Mouse (Mus musculus): ENCODE measurements around the gene Pitpnm1. TPM values are rescaled to one million over a fixed set of nuclear protein-coding genes. Genes with fewer than 3 reads are reported as not detected.
"Not testable (repeated sequence)": the region's sequence is repeated elsewhere in the genome, so short reads cannot be mapped to it uniquely, and the experiment has no call there.

Gene Pitpnm1
- total RNA-seq, 2 experiments from 2014 or later, result 185 to 187 TPM

DNA sequence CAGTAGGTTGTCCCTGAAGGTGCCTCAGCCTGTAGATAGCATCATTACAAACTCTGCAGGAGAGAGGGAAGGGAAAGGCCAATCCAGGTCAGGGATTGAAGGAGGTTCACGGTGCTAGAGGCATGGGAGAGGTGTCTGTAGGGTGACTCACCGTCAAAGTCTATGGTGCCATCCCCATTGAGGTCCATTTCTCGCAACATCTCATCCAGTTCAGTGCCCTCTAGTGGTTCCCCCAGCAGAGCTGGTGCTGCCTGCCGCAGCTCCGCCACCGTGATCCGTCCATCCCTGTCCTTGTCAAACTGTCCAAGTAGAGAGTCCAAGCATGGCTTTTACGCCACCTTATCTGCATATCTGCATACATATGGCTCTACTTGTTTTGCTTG, 36.2 kb downstream of the Pitpnm1 start:
- intact Hi-C loops (cut with DNase I); DNase-seq: not testable (repeated sequence)

GRCm38 (mm10) chr19:4136463-4136862, 36.7 kb downstream of the Pitpnm1 start:
- intact Hi-C loops (cut with DNase I), result no loop called here
- DNase-seq, result no peak

- intact Hi-C loops (cut with DNase I), result no loop called here
- no peak for DNase-seq
These were observed 38.1 kb downstream of the Pitpnm1 start for GRCm38 (mm10) chr19:4137913-4138312.

GRCm38 (mm10) chr19:4139446-4139845, 39.6 kb downstream of the Pitpnm1 start, which contains the start of gene Gpr152:
Gene Gpr152 (plus strand): TSS chr19:4139787.
- DNase-seq, result no peak

GRCm38 (mm10) chr19:4140147-4140546, 40.3 kb downstream of the Pitpnm1 start:
- intact Hi-C loops (cut with DNase I), result no loop called here
- DNase-seq, result no peak

More at GRCm38 (mm10) chr19:4139446-4139845, 39.6 kb downstream of the Pitpnm1 start, which contains the start of gene Gpr152:
- intact Hi-C loops (cut with DNase I), result no loop called here

GRCm38 (mm10) chr19:4142416-4143173, 42.8 kb downstream of the Pitpnm1 start:
- DNase-seq, result peak; percentile 44
- intact Hi-C loops (cut with DNase I), result no loop called here

DNA sequence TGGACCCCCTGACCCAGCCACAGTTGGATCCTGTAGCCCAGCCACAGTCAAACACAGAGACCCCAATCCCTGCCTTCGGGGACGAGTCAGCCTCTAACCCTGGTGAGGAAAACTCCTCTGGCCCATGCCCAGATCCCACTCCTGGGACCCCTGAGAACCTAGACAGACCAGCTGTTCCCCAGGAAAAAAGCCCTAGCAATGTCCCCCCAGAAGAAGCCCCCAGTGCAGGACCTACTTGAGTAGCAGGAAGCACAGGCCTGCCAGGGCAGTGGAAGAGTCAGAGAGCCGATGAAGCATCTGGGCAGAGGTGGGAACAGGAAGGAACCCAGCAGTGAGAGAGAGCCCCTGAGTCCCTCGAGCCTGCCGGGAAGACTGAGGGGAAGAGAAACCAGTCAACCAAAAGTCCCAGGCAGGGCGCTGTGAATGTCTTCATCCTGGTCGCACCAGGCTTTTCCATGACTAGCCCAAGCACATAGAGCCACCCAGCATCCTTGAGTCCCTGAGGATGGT, 44.0 kb downstream of the Pitpnm1 start, which contains the start of gene Cabp4:
Gene Cabp4 (minus strand): TSS at position 275 of the 510 bp plus-strand sequence.
- DNase-seq, result no peak
- intact Hi-C loops (cut with DNase I), result no loop called here

DNA sequence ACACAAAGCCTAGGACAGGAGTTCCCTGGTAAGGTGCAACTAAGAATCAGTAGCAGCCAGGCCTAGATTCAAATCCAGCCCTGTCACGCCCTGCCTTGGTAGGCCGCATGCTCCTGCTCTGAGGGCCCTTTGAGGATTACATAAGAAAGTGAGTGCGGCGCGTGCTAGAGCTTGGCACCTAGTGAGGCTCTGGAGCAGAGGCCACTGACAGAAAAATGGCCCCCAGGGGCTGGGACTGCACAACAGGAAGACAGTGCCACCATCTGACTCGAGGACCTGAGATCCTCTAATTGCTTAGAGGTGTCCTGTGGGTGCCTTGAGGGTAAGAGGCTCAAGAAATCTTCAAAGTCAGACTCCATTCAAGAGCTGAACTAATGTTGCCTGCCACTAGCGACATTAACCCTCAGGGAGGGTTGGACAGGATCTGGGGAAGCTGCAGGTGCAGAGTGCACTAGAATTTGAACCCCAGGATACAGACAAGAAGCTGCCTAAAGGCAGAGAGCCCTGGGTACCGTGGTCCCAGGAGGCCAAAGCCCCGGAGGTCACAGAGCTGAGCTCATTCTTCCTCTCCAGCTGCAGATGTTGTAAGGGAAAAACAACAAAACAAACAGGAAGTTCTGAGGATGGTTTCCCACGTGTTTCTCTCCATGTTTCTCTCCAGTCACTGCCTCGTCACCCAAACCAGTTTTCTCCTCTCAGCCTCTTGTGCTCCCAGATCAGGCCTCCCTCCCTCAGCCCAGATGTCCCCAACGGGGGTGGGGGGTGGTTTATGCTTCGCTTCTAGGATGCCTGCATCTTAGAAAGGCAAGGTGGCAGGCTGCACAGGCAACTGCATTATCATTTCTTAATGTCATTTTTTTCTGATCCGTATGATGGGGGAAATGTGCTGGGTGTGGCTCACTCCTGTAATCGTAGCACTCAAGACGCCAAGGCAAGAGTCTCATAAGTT, 45.0 kb downstream of the Pitpnm1 start:
- DNase-seq, result no peak
- intact Hi-C loops (cut with DNase I), result no loop called here

DNA sequence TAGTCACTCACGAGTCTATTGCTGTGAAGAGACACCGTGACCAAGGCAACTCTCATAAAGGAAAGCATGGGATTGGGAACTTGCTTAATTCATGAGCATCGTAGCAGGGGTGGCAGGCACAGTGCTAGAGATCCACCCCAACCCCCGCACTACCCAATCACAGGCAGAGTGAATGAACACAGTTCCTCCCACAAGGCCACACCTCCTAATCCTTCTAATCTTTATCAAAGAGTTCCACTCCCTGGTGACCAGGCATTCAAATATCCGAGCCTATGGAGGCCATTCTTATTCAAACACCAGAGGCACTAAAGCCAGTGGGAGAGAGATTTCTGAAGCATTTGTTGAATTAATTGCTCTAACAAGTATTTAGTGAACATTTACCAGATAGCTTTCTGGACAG, 46.1 kb downstream of the Pitpnm1 start:
- no peak for DNase-seq
- intact Hi-C loops (cut with DNase I), result no loop called here

DNA sequence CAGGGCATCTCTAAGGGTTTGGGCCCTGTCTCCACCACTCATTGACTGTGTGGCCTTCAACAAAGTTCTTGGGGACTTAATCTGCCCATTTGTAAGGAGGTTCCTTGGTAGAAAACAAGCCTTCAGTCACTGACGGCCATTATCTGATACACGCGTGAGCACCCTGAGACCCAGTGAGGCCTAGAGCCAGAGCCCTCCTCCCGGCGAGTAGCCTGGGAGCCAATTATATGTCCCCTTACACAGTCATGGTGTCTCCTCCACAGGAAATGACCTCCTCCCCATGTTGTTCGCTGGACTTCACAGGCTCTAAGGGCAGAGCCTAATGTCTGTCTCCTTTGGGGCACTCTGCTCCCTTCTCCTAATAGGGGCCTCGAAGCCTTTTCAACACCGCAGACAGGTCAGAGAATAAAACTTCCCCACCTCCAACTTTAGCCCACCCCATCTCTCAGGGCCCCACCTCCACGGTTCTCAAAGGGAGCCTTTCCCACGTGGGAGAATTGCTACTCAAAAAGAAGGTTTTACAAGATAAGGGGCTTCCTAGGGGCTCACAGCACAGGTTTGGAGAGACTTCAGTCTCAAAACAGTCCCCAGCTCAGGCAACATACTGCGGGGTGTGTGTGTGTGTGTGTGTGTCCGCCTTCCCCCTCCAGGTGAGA, 46.7 kb downstream of the Pitpnm1 start:
- intact Hi-C loops (cut with DNase I), result no loop called here

DNA sequence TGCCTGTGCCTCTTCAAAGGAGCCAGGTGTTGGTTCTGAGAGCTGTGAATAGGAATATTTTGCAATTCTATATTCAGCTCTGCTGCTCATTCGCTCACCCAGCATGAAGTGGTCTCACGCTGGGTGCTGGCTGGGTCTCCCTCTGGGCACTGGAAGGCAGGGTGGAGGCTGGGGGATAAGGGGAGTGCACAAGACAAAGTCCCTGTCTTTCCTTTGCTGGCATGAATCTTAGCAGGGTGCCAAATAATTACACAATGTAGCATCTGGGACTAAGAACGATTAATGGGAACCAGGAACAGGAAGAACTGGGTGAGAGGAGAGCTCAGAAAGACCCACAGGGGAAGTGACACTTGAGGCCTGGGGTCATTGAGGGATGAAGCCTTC, 47.2 kb downstream of the Pitpnm1 start:
- intact Hi-C loops (cut with DNase I), result no loop called here
- DNase-seq, result no peak

More for the DNA sequence above, 46.7 kb downstream of the Pitpnm1 start:
- no peak for DNase-seq

DNA sequence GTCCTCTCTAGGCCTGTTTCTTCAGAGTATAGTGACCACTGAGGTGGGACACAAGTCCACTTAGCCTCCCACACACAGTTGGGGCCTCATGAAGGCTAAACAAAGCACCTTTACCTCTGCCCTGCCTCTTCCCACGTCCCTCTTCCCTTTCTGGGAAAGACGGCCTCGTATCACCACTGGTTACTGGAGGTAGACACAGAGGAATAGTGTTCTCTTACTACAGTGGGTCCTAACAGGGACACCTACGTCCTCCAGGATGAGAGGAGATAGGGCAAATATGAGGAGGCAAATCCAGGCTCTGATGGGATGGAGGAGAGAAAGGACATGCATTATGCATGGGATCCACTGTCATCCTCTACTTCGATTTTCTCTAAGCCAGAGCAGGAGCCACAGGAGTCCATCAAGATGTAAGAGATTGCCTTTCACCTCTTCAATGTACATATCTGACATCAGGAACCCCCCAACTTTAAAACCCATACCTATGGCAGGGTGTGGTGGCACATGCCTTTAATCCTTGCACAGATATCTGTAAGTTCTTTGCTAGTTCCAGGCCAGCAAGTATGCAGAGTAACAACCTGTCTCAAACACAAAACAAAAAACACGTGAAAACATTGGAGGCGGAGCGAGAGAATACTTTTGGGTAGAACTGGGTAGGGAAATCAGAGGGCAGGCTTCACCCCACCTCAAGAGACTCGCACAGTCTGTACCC, 48.1 kb downstream of the Pitpnm1 start:
- intact Hi-C loops (cut with DNase I), result no loop called here
- DNase-seq, result no peak

DNA sequence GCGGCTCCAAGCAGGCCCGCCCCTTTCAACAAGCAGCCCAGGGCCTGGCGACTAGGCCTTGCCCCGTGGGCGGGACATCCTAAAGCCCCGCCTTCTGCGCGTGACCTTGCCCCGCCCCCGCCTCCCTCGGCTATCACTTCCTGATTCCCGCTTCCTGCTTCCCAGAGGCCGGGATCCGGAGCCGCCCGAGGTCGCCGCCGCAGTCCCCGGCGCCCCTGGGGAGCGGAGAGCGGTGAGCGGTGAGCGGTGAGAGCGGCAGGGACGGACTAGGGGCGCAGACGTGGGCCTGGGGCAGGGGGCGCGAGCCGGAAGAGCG, 48.7 kb downstream of the Pitpnm1 start, which contains the start of gene Coro1b:
Gene Coro1b (plus strand): TSS at position 129 of the 316 bp plus-strand sequence.
- intact Hi-C loops (cut with DNase I), result no loop called here
- peak; percentile 96 for DNase-seq

DNA sequence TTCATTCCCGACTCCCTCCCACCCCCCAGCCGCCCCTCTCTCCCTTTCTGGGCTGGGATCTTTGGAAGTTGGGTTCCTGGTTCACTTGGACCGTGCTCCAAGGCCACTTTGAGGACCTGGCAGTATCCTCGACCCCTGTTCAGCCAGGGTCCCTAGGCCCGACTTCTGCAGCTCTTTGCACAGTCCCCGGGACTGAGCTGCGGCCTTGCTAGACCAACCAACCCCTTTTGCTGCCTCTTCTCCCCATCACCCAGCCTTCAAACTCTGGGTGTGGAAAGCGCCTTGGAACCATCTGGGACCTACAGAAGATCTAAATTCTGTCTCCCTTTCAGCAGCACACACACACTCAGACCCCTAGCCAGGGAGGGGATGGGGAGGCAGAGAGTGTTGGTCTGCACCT, 49.0 kb downstream of the Pitpnm1 start:
- no peak for DNase-seq
- intact Hi-C loops (cut with DNase I), result no loop called here

DNA sequence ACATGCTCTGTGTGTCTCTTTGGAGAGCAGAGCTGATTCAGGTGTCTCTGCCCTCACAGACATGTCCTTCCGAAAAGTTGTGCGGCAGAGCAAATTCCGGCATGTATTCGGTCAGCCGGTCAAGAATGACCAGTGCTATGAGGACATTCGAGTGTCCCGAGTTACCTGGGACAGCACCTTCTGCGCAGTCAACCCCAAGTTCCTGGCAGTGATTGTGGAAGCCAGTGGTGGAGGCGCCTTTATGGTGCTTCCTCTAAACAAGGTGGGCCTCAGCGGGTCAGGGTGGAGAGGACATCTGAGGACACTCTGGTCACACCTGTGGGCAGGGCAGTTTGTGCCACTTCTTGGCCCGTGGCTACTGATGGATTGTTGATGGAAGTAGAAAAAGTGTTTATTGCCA, 49.5 kb downstream of the Pitpnm1 start:
- intact Hi-C loops (cut with DNase I), result no loop called here
- DNase-seq, result no peak

DNA sequence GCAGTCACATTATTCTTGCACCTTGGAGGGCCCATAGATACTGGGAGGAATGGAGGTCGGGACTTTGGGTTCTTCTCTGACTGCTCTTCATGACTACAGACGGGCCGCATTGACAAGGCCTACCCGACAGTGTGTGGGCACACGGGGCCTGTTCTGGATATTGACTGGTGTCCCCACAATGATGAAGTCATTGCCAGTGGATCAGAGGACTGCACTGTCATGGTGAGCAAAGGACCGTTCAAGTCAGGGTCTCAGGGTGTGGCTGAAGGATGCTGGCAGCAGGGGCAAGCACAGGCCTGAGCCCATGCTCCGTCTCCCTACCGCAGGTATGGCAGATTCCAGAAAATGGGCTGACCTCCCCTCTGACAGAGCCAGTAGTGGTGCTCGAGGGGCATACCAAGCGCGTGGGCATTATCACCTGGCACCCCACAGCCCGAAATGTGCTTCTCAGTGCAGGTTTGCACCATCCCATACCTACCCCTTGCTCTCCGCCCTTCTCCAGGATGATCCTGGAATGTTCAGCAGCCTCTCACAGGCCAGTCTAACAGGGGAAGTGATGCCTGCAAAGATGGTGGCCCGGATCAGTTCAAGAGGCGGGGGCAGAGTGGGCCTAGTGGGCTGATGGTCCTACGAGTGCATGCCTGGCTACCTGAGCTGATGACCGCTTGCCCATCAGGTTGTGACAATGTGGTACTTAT, 50.1 kb downstream of the Pitpnm1 start:
- intact Hi-C loops (cut with DNase I), result no loop called here
- no peak for DNase-seq

GRCm38 (mm10) chr19:4150567-4151487, 51.0 kb downstream of the Pitpnm1 start:
- intact Hi-C loops (cut with DNase I), result no loop called here
- DNase-seq, result no peak

DNA sequence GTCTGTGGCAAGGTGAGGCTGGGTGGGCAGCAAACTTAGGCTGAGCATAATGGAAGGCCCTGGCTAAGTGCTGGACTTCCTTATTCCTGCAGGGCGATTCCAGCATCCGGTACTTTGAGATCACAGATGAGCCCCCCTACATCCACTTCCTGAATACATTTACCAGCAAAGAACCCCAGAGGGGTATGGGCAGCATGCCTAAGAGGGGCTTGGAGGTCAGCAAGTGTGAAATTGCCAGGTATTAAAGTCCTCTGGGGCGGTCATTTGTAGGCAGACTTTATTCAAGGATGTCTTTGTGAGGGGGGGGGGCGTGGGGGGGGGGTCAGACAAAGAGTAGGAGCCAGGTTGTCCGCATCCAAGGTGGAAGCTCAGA, 51.7 kb downstream of the Pitpnm1 start:
- intact Hi-C loops (cut with DNase I), result no loop called here
- DNase-seq, result no peak

DNA sequence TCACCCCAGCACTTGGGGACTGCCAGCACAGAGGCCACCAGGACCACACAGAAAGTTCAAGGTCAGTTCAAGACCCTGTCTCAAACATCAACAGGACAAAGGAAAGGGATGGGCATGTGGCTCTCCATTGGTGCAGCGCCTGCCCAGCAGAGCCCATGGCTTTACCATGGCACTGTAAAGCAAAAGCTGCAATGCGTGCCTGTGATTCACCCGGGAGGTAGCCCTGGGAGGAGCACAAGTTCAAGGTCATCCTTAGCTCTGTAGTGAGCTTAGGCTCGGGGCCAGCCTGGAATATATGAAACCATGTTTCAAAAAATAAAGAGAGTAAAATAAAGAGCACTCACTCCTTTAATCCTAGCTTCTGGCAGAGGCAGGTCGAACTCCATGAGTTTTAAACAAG, 52.1 kb downstream of the Pitpnm1 start:
- no peak for DNase-seq
- intact Hi-C loops (cut with DNase I), result no loop called here

Data from left cerebral cortex, postnatal 4 days (tissue).